Mouse (Mus musculus) MEL (cell line): ENCODE data around the gene Calhm6. TPM values are rescaled to one million over a fixed set of nuclear protein-coding genes. Genes with fewer than 3 reads are reported as not detected.

Experiments
- DNase-seq: peaks from one replicate; pipeline ENCODE4 v3.0.0; 2011; ENCODE audit warnings: low read depth, low spot score
- H3K27ac ChIP-seq: 2 replicates; pipeline ENCODE4 v1.5.1; 2012; ENCODE audit warnings: low read depth, mild to moderate bottlenecking, control low read depth, low read length, moderate library complexity; ENCODE audit not compliant: control insufficient read depth
- H3K27me3 ChIP-seq, 2 experiments: fragments of 150-350 bp in 1 of 2; sonication (generic) in 1 of 2; 2 replicates each; pipeline ENCODE4 v1.6.1; 2012; ENCODE audit warnings: low read length in 2 of 2, mild to moderate bottlenecking in 2 of 2, improper control_type of control experiment in 1 of 2, moderate library complexity in 1 of 2; ENCODE audit not compliant: insufficient read depth in 2 of 2, control insufficient read depth in 1 of 2
- H3K36me3 ChIP-seq, 2 experiments: 2 replicates each; pipeline ENCODE4 v1.6.1; 2012 to 2014; ENCODE audit warnings: low read length in 2 of 2, improper control_type of control experiment in 1 of 2, inconsistent platforms in 1 of 2, mild to moderate bottlenecking in 1 of 2; ENCODE audit not compliant: insufficient read depth in 2 of 2, control insufficient read depth in 1 of 2
- H3K4me1 ChIP-seq, 2 experiments: fragments of 150-350 bp in 1 of 2; sonication (generic) in 1 of 2; 2 replicates each; pipeline ENCODE4 v1.6.1; 2012; ENCODE audit warnings: low read length in 2 of 2, improper control_type of control experiment in 1 of 2, mild to moderate bottlenecking in 1 of 2; ENCODE audit not compliant: insufficient read depth in 2 of 2, control insufficient read depth in 1 of 2
- H3K4me3 ChIP-seq, 2 experiments: fragments of 150-350 bp in 1 of 2; sonication (generic) in 1 of 2; 2 replicates each; pipeline ENCODE4 v1.5.1; 2012; ENCODE audit warnings: low read depth in 2 of 2, low read length in 2 of 2, mild to moderate bottlenecking in 2 of 2, moderate library complexity in 2 of 2, control low read depth in 1 of 2, improper control_type of control experiment in 1 of 2; ENCODE audit not compliant: control insufficient read depth in 1 of 2, insufficient read depth in 1 of 2
- H3K79me2 ChIP-seq: 2 replicates; pipeline ENCODE4 v1.6.1; 2012; ENCODE audit warnings: mild to moderate bottlenecking, low read length, moderate library complexity; ENCODE audit not compliant: control insufficient read depth, poor library complexity, insufficient read depth
- H3K9ac ChIP-seq: 2 replicates; pipeline ENCODE4 v1.6.1; 2012; ENCODE audit warnings: low read depth, mild to moderate bottlenecking, control low read depth, low read length, moderate library complexity; ENCODE audit not compliant: control insufficient read depth, poor library complexity, severe bottlenecking
- H3K9me3 ChIP-seq: fragments of 150-350 bp; sonication (generic); replicated peaks from 2 replicates; pipeline ENCODE4 v1.6.1; 2012; ENCODE audit warnings: mild to moderate bottlenecking, low read length, improper control_type of control experiment, moderate library complexity; ENCODE audit not compliant: insufficient read depth
- BHLHE40 ChIP-seq: IDR thresholded peaks from 2 replicates; pipeline ENCODE4 v1.6.1; 2012; ENCODE audit warnings: low read depth, mild to moderate bottlenecking, inconsistent platforms, low read length, improper control_type of control experiment, borderline replicate concordance
- CTCF ChIP-seq, 3 experiments: IDR thresholded peaks in 2 of 3; conservative IDR thresholded peaks in 1 of 3; 2 replicates each; pipeline ENCODE4 v1.5.1; 2011 to 2012; ENCODE audit warnings: low read length in 3 of 3, low read depth in 2 of 3, mild to moderate bottlenecking in 2 of 3, improper control_type of control experiment in 1 of 3, inconsistent platforms in 1 of 3, mixed read lengths in 1 of 3, moderate library complexity in 1 of 3; ENCODE audit not compliant: control insufficient read depth in 1 of 3, insufficient read depth in 1 of 3, poor library complexity in 1 of 3, severe bottlenecking in 1 of 3
- E2F4 ChIP-seq: IDR thresholded peaks from 2 replicates; pipeline ENCODE4 v1.6.1; 2011; ENCODE audit warnings: low read depth, low read length, improper control_type of control experiment, borderline replicate concordance
- ELF1 ChIP-seq: IDR thresholded peaks from 2 replicates; pipeline ENCODE4 v1.6.1; 2014; ENCODE audit warnings: low read depth, mild to moderate bottlenecking, inconsistent platforms, low read length, improper control_type of control experiment, moderate library complexity
- EP300 ChIP-seq, 2 experiments: IDR thresholded peaks; 2 replicates each; pipeline ENCODE4 v1.6.1; 2011; ENCODE audit warnings: improper control_type of control experiment in 2 of 2, low read length in 2 of 2, low read depth in 1 of 2, mild to moderate bottlenecking in 1 of 2
- ETS1 ChIP-seq: IDR thresholded peaks from 2 replicates; pipeline ENCODE4 v1.6.1; 2012; ENCODE audit warnings: low read depth, mild to moderate bottlenecking, inconsistent platforms, low read length, improper control_type of control experiment, moderate library complexity
- GABPA ChIP-seq: IDR thresholded peaks from 2 replicates; pipeline ENCODE4 v1.6.1; 2012; ENCODE audit warnings: low read depth, mild to moderate bottlenecking, inconsistent platforms, low read length, improper control_type of control experiment, moderate library complexity
- GATA1 ChIP-seq: IDR thresholded peaks from 2 replicates; pipeline ENCODE4 v1.6.1; 2011; ENCODE audit warnings: low read depth, low read length, improper control_type of control experiment
- JUND ChIP-seq: IDR thresholded peaks from 2 replicates; pipeline ENCODE4 v1.6.1; 2011; ENCODE audit warnings: low read depth, mild to moderate bottlenecking, improper control_type of control experiment, low read length
- KAT2A ChIP-seq: conservative IDR thresholded peaks from 2 replicates; pipeline ENCODE4 v1.6.1; 2012; ENCODE audit warnings: low read depth, low read length, improper control_type of control experiment, inconsistent platforms
- MAX ChIP-seq: IDR thresholded peaks from 2 replicates; pipeline ENCODE4 v1.6.1; 2011; ENCODE audit warnings: low read length, improper control_type of control experiment
- MAZ ChIP-seq: IDR thresholded peaks from 2 replicates; pipeline ENCODE4 v1.6.1; 2012; ENCODE audit warnings: low read depth, mild to moderate bottlenecking, inconsistent platforms, low read length, improper control_type of control experiment
- MEF2A ChIP-seq: IDR thresholded peaks from 2 replicates; pipeline ENCODE4 v1.6.1; 2014; ENCODE audit warnings: low read depth, mild to moderate bottlenecking, inconsistent platforms, low read length, improper control_type of control experiment; ENCODE audit not compliant: poor library complexity, insufficient replicate concordance, severe bottlenecking; ENCODE audit errors: extremely low read depth
- MYC ChIP-seq: IDR thresholded peaks from 2 replicates; pipeline ENCODE4 v1.6.1; 2011; ENCODE audit warnings: low read depth, mild to moderate bottlenecking, low read length, improper control_type of control experiment, moderate library complexity
- NELFE ChIP-seq: IDR thresholded peaks from 2 replicates; pipeline ENCODE4 v1.6.1; 2011; ENCODE audit warnings: low read depth, low read length, improper control_type of control experiment
- NRF1 ChIP-seq: IDR thresholded peaks from 2 replicates; pipeline ENCODE4 v1.6.1; 2014; ENCODE audit warnings: low read depth, mild to moderate bottlenecking, inconsistent platforms, low read length, improper control_type of control experiment, moderate library complexity; ENCODE audit not compliant: poor library complexity, insufficient read depth, severe bottlenecking
- RAD21 ChIP-seq: IDR thresholded peaks from 2 replicates; pipeline ENCODE4 v1.6.1; 2011; ENCODE audit warnings: mild to moderate bottlenecking, low read depth, low read length, improper control_type of control experiment
- SIN3A ChIP-seq: IDR thresholded peaks from 2 replicates; pipeline ENCODE4 v1.6.1; 2012; ENCODE audit warnings: low read length, improper control_type of control experiment, inconsistent platforms
- SMC3 ChIP-seq: IDR thresholded peaks from 2 replicates; pipeline ENCODE4 v1.6.1; 2011; ENCODE audit warnings: low read depth, low read length, improper control_type of control experiment
- USF1 ChIP-seq: IDR thresholded peaks from 2 replicates; pipeline ENCODE4 v1.6.1; 2014; ENCODE audit warnings: low read depth, mild to moderate bottlenecking, inconsistent platforms, low read length, improper control_type of control experiment, moderate library complexity
- USF2 ChIP-seq, 2 experiments: IDR thresholded peaks; 2 replicates each; pipeline ENCODE4 v1.6.1; 2011 to 2012; ENCODE audit warnings: improper control_type of control experiment in 2 of 2, low read length in 2 of 2, borderline replicate concordance in 1 of 2, inconsistent platforms in 1 of 2, low read depth in 1 of 2, mild to moderate bottlenecking in 1 of 2; ENCODE audit not compliant: insufficient read depth in 1 of 2
- ZC3H11A ChIP-seq: IDR thresholded peaks from 2 replicates; pipeline ENCODE4 v1.6.1; 2012; ENCODE audit warnings: low read depth, mild to moderate bottlenecking, inconsistent platforms, low read length, improper control_type of control experiment
- polyA plus RNA-seq, 2 experiments: library from polyadenylated mRNA; stranded (reverse) in 1 of 2; unstranded in 1 of 2; fragments of >175 nt in 1 of 2; fragments of >200 nt in 1 of 2; gene quantifications; 2 replicates each; pipeline versions ENCODE4 v1.2.1 to v1.2.4; 2012; ENCODE audit warnings: low replicate concordance in 2 of 2, low read depth in 1 of 2; ENCODE audit not compliant: insufficient read length in 2 of 2, insufficient read depth in 1 of 2, missing spikeins in 1 of 2
- total RNA-seq: library from RNA; depleted of rRNA; stranded (reverse); fragments of 300-350 nt; gene quantifications from 2 replicates; pipeline ENCODE4 v1.2.3, GENCODE M21; 2012

The Calhm6 gene
- total and polyA plus RNA-seq, 3 experiments, result not detected

DNA sequence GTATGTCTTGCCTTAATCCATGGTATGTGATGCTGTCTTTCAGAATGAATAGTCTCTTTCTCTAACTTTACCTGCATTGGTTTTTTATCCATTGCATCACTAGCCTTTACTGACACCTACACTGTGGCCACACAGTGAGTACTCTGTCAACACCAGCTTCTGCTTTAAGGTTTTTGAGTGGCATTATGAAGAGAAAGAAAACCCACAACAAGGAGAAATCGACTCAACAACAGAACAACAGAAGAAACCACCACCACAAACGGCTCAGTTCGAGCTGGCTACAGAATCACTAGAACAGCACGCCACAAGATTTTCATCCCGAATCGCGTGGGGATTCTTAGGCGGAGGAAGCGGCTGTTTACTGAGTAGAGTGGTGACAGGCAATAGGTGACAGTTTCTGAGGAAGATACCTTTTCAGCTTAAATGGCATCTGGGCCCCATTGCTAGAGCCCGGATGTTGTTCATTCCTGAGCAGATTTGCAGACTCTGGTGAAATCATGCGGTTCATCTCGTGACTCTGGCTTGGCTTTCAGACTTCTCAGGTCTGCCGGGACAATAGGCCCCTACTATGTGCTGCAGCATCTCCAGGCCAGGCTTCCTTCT lies 16.8 kb downstream of the Calhm6 start:
- H3K9ac ChIP-seq, result no peak overlapping the region
- no peak overlapping the region for H3K27ac ChIP-seq
- H3K27me3 ChIP-seq, result no peaks in the 10 kb centered on the region
- H3K9me3 ChIP-seq, result no peaks in the 10 kb centered on the region
- no peaks in the 10 kb centered on the region for H3K4me1 ChIP-seq
- no peak for DNase-seq
- H3K79me2 ChIP-seq, result no peaks in the 10 kb centered on the region
- no peak overlapping the region for H3K4me3 ChIP-seq
- H3K36me3 ChIP-seq, result no peaks in the 10 kb centered on the region
- TF ChIP-seq E2F4, result no peak
- TF ChIP-seq JUND, result no peak
- TF ChIP-seq EP300 (IDR thresholded peaks at IDR 0.05; ENCODE audit: low read depth in 1 of 2, low read length in 2 of 2), result no peak
- TF ChIP-seq KAT2A, result no peak
- TF ChIP-seq GATA1, result no peak
- TF ChIP-seq NRF1, result no peak
- no peak for TF ChIP-seq SIN3A
- TF ChIP-seq SMC3, result no peak
- no peak for TF ChIP-seq MYC
- no peak for TF ChIP-seq CTCF (IDR thresholded peaks at IDR 0.05 in 2 of 3, conservative IDR thresholded peaks at IDR 0.05 in 1 of 3; ENCODE audit: control insufficient read depth in 1 of 3, insufficient read depth in 1 of 3, low read depth in 2 of 3, low read length in 3 of 3, poor library complexity in 1 of 3, severe bottlenecking in 1 of 3)
- TF ChIP-seq ZC3H11A, result no peak
- no peak for TF ChIP-seq GABPA
- TF ChIP-seq ELF1, result no peak
- TF ChIP-seq USF2 (IDR thresholded peaks at IDR 0.05; ENCODE audit: borderline replicate concordance in 1 of 2, insufficient read depth in 1 of 2, low read depth in 1 of 2, low read length in 2 of 2), result no peak
- TF ChIP-seq MAZ, result no peak
- no peak for TF ChIP-seq ETS1
- TF ChIP-seq USF1, result no peak
- TF ChIP-seq MEF2A, result no peak
- no peak for TF ChIP-seq MAX

DNA sequence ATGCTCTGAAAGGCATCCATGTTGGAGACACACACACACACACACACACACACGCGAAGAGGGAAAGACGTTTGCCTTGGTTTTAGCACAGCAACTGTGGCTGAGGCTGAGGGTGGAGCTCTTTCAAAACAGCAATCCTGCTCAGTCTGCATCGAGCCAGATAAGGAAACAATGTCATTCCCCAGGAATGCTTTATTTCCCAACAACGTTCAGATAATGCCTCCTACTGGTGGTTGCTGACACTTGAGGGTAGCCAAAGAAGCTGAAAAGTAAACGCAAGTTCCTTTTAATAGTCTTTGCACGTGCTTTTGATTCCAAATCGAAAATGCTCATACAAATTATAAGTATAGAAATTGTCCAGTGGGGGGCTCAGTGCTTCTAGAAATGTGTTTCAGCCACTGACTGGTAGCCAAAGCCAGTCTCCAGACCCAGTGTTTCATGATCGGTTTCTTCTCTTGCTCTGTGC lies 31.3 kb downstream of the Calhm6 start, which contains the start of gene Calhm5:
TSS of gene Calhm5 (minus strand) at position 102 of the 466 bp plus-strand sequence.
- no peaks in the 10 kb centered on the region for H3K9me3 ChIP-seq
- H3K27ac ChIP-seq, result no peak within 1 kb of the TSS
- DNase-seq, result peak; percentile 29
- H3K4me3 ChIP-seq, result peak within 1 kb of the TSS in 1 of 2 experiments; percentile 1; a peak in 1 of 4 replicates
- H3K79me2 ChIP-seq, result no peaks in the 10 kb centered on the region
- H3K4me1 ChIP-seq, result no peaks in the 10 kb centered on the region
- TF ChIP-seq JUND, result no peak
- peak; percentile 44; the same call in 1 of the 2 replicates for TF ChIP-seq BHLHE40
- no peak for TF ChIP-seq GABPA
- TF ChIP-seq RAD21, result peak; percentile 31
- peak; percentile 31 for TF ChIP-seq SMC3
- peak in 1 of 3 experiments; percentile 25; a peak in 2 of 6 replicates for TF ChIP-seq CTCF (IDR thresholded peaks at IDR 0.05 in 2 of 3, conservative IDR thresholded peaks at IDR 0.05 in 1 of 3; ENCODE audit: control insufficient read depth in 1 of 3, insufficient read depth in 1 of 3, low read depth in 2 of 3, low read length in 3 of 3, poor library complexity in 1 of 3, severe bottlenecking in 1 of 3)
- no peak for TF ChIP-seq NELFE
- no peak within 1 kb of the TSS for H3K9ac ChIP-seq
- H3K36me3 ChIP-seq, result no peaks in the 10 kb centered on the region
- peaks cover 0 to 1% of the 10 kb centered on the region in 2 experiments; a peak in 1 of 4 replicates for H3K27me3 ChIP-seq
